Mouse (Mus musculus) embryonic facial prominence, embryonic 14.5 days (tissue): Measurements from ENCODE around the gene Pcyox1. TPM values are rescaled to one million over a fixed set of nuclear protein-coding genes. Genes with fewer than 3 reads are reported as not detected.

Experiments
- ATAC-seq: fragments of 200-750 bp; cut with Nextera tagmentation; 2 replicates; pipeline ENCODE4 v1.8.0; 2017; ENCODE audit warnings: low read depth, moderate number of reproducible peaks, moderate TSS enrichment
- DNase-seq: peaks from one replicate; pipeline ENCODE4 v3.0.0-alpha.2; 2015; ENCODE audit warnings: low spot score
- H3K27ac ChIP-seq: fragments of 300-500 bp; sonication (generic); replicated peaks from 2 replicates; pipeline ENCODE4 v1.5.1; 2014; ENCODE audit warnings: low read depth, mild to moderate bottlenecking, low read length, moderate library complexity
- H3K27me3 ChIP-seq: fragments of 300-500 bp; sonication (generic); replicated peaks from 2 replicates; pipeline ENCODE4 v1.6.1; 2014; ENCODE audit warnings: low read length; ENCODE audit not compliant: control insufficient read depth, insufficient read depth
- H3K36me3 ChIP-seq: fragments of 300-500 bp; sonication (generic); 2 replicates; pipeline ENCODE4 v1.6.1; 2014; ENCODE audit warnings: low read length, mixed read lengths; ENCODE audit not compliant: control insufficient read depth, insufficient read depth
- H3K4me1 ChIP-seq: fragments of 300-500 bp; sonication (generic); 2 replicates; pipeline ENCODE4 v1.6.1; 2014; ENCODE audit warnings: antibody characterized with exemption, low read length; ENCODE audit not compliant: control insufficient read depth, insufficient read depth
- H3K4me2 ChIP-seq: fragments of 300-500 bp; sonication (generic); 2 replicates; pipeline ENCODE4 v1.6.1; 2014; ENCODE audit warnings: low read depth, mild to moderate bottlenecking, low read length, moderate library complexity, mixed read lengths
- H3K4me3 ChIP-seq: fragments of 300-500 bp; sonication (generic); 2 replicates; pipeline ENCODE4 v1.5.1; 2014; ENCODE audit warnings: low read depth, mild to moderate bottlenecking, low read length
- H3K9ac ChIP-seq: fragments of 300-500 bp; sonication (generic); 2 replicates; pipeline ENCODE4 v1.6.1; 2014; ENCODE audit warnings: low read depth, mild to moderate bottlenecking, low read length, moderate library complexity, mixed read lengths
- H3K9me3 ChIP-seq: fragments of 300-500 bp; sonication (generic); 2 replicates; pipeline ENCODE4 v1.6.1; 2016; ENCODE audit warnings: low read length; ENCODE audit not compliant: control insufficient read depth
- WGBS: fragments of 180-500 bp; shearing (Covaris S2); extraction: QIAGEN DNeasy Blood & Tissue Kit; methylation state at CpG from one replicate; pipeline ENCODE4 v1.1.7; 2014; 5-methylcytosine and 5-hydroxymethylcytosine counted together
- polyA plus RNA-seq: library from polyadenylated mRNA; unstranded; fragments of >200 nt; fragmentation: Nextera tagmentation; extraction: Ambion mirVana; gene quantifications from 2 replicates; pipeline ENCODE4 v1.2.1, GENCODE M21; 2014

The Pcyox1 gene
- polyA plus RNA-seq, 1 experiment from 2014 or later, result 80.5 TPM

DNA sequence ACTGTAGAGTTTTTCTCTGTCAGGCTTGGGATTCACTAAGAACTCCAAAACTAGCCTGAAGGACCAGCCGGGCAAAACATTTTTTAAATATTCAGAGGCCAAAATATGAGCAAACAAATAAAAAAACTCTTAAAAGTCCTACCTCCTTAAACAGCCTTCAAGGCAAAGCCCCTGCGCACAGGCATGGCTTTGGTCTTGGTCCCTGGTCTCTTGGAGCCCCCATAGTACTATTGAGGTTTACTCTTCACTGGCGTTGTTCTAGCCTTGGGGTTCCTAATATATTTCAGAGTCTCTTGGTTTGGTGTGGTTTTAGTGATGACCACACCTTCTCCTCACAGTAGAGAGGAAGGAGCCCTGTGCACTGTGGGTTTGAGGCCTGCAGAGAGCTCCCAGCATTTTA is 34.6 kb upstream of the Pcyox1 start:
- 94% methylated on average over 3 of the region's 3 CpGs for WGBS

DNA sequence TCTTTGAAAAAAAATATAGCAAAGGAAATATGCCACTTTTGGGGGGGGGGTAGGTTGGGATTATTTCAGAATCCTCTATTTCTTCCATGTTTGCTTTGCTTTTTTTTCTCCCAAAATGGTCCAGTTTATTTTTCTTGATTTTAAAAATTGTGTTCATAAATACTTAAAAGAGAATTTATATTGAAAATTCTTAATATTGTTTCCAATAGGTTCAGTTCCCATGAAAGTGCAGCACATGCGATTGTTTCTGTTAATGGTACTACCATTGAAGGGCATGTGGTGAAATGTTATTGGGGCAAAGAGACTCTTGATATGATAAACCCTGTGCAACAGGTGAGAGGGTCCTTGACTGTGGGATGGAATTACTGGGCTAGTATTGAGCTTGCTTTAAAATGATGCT is 29.4 kb upstream of the Pcyox1 start, which contains the start of gene Gm44790:
Gene Gm44790 (plus strand): TSS at position 301 of the 400 bp plus-strand sequence.
- Histone ChIP-seq H3K4me2 (no peak within 1 kb of the TSS), H3K9ac (no peak within 1 kb of the TSS), H3K4me1 (no peaks in the 10 kb centered on the region), H3K27me3 (no peaks in the 10 kb centered on the region), H3K4me3 (no peak within 1 kb of the TSS), H3K9me3 (no peaks in the 10 kb centered on the region), H3K36me3 (peaks cover 91% of the 10 kb centered on the region), H3K27ac (no peak within 1 kb of the TSS)
- DNase-seq (no peak), ATAC-seq (no peak)
- 85% methylated on average over 1 of the region's 1 CpGs for WGBS

More for the DNA sequence above, 34.6 kb upstream of the Pcyox1 start:
- DNase-seq (no peak), ATAC-seq (no peak)
- H3K9me3 ChIP-seq, result no peaks in the 10 kb centered on the region
- no peak overlapping the region for H3K9ac ChIP-seq
- no peak overlapping the region for H3K4me3 ChIP-seq
- H3K36me3 ChIP-seq, result peaks cover 91% of the 10 kb centered on the region
- no peaks in the 10 kb centered on the region for H3K27me3 ChIP-seq
- H3K4me2 ChIP-seq, result no peak overlapping the region
- no peaks in the 10 kb centered on the region for H3K4me1 ChIP-seq
- no peak overlapping the region for H3K27ac ChIP-seq

DNA sequence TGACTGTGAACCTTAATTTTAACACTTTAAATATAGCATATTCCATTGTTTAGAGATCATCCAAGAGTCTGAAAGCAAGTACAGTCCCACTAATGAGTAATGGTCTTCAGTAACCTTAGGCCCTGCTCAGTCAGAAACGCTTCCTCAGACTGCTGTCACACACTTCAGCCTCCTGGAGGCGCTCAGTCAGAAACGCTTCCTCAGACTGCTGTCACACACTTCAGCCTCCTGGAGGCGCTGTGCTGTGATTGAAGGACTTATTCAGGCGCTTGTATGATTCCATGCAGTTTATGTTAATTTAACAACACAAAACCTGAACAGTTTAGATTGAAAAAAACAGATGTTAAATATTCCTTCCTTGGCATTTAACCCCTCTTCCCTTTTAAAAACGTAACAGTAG is 23.5 kb upstream of the Pcyox1 start:
- Histone ChIP-seq H3K9me3 (no peaks in the 10 kb centered on the region), H3K4me1 (no peaks in the 10 kb centered on the region), H3K27ac (no peak overlapping the region), H3K36me3 (peaks cover 90% of the 10 kb centered on the region), H3K4me2 (no peak overlapping the region), H3K9ac (no peak overlapping the region), H3K4me3 (no peak overlapping the region), H3K27me3 (no peaks in the 10 kb centered on the region)
- 79% methylated on average over 6 of the region's 6 CpGs for WGBS
- no peak for DNase-seq
- ATAC-seq, result no peak

DNA sequence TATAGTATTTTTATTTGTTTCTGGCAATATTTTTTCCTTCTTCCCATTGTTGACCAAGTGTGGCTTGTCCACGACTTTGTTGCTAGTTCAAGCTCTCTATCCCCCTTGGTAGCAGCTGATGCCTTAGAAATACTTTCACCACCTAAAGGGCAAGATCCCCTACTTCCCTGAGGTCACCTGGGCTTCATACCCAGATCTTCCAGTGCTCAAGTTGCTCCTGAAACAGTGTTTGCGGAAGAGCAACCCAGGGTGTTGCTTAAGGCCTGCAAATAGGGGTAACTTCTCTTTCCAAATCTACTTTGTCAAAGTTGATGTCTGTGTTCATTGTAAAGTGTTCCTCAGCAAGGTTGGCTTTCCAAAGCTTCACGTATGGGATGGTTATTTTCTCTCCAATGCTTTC is 22.3 kb upstream of the Pcyox1 start:
- Histone ChIP-seq H3K36me3 (peaks cover 89% of the 10 kb centered on the region), H3K4me1 (no peaks in the 10 kb centered on the region), H3K9ac (no peak overlapping the region), H3K27me3 (no peaks in the 10 kb centered on the region), H3K27ac (no peak overlapping the region), H3K4me2 (no peak overlapping the region), H3K9me3 (no peaks in the 10 kb centered on the region), H3K4me3 (no peak overlapping the region)
- DNase-seq, result no peak
- 89% methylated on average over 3 of the region's 3 CpGs for WGBS
- no peak for ATAC-seq

DNA sequence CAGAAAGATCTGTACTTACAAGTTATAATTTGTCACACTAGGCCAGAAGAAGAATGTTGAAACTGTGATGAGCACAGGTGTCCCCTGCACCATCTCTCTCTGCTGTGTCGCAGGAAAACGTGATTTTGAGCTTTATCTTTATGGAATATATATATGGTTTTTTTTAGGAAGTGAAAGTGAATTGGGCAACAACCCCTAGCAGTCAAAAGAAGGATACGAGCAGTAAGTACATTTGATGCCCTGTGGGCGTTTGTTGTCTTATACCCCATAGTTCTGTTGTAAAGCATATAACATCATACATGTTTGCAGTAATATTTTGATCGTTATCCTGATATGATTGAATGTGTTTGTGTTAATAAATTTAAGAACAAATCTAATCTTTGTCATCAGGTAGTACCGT is 21.8 kb upstream of the Pcyox1 start:
- 91% methylated on average over 6 of the region's 6 CpGs for WGBS
- Histone ChIP-seq H3K4me2 (no peak overlapping the region), H3K27ac (no peak overlapping the region), H3K9me3 (no peaks in the 10 kb centered on the region), H3K4me1 (no peaks in the 10 kb centered on the region), H3K36me3 (peaks cover 90% of the 10 kb centered on the region), H3K9ac (no peak overlapping the region), H3K4me3 (no peak overlapping the region), H3K27me3 (no peaks in the 10 kb centered on the region)
- ATAC-seq, result no peak
- DNase-seq, result no peak

DNA sequence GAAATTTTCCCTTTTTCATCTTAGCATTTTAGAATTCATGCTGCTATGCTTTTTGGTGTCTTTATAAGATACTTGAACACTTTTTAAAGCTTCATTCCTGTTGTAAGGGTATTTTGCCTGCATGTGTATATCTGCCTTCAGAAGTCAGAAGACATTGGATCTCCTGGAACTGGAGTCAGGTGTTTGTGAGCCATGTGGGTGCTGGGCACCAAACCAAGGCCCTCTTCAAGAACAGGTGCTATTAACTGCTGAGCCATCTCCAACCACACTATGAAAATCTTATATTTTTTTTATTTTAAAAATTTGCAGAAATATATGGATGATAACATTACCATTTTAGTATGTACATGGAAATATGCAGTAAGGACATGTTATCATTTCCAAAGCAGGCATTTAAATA is 9.4 kb upstream of the Pcyox1 start:
- Histone ChIP-seq H3K27me3 (no peaks in the 10 kb centered on the region), H3K27ac (no peak overlapping the region), H3K4me1 (peaks cover 9% of the 10 kb centered on the region), H3K36me3 (peaks cover 17% of the 10 kb centered on the region), H3K4me2 (peak overlapping the region; percentile 68), H3K9ac (no peak overlapping the region), H3K4me3 (0 out of 2 replicates have a peak overlapping the region, but pooled peaks have one; percentile 7), H3K9me3 (no peaks in the 10 kb centered on the region)
- no peak for ATAC-seq
- no peak for DNase-seq

DNA sequence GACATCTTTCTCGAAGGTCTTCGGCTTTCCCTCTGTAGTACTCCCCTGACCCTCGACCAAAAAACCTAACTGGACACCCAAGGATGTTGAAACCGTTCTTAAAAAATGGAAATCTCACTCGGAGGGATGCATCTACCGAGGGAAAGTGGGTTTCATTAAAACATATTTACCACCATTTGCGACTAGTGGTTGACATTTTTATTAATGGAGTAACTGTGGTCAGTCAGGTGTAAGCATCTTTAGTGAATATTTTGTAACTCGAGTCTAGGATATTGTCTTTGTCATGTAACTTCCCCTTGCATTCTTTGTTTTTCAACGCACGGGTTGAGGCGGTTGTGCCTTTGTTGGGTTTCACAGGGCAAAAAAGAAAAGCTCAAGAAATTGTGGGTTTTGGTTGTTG is 8.0 kb upstream of the Pcyox1 start:
- H3K27ac ChIP-seq, result peak overlapping the region; percentile 100
- H3K9ac ChIP-seq, result peak overlapping the region; percentile 99
- H3K4me1 ChIP-seq, result peaks cover 5% of the 10 kb centered on the region
- no peaks in the 10 kb centered on the region for H3K27me3 ChIP-seq
- no peak for ATAC-seq
- WGBS, result under 1% methylated on average over 11 of the region's 11 CpGs
- DNase-seq, result peak; percentile 26
- peak overlapping the region; percentile 87 for H3K4me3 ChIP-seq
- H3K4me2 ChIP-seq, result peak overlapping the region; percentile 68
- H3K36me3 ChIP-seq, result peaks cover 17% of the 10 kb centered on the region
- H3K9me3 ChIP-seq, result no peaks in the 10 kb centered on the region

DNA sequence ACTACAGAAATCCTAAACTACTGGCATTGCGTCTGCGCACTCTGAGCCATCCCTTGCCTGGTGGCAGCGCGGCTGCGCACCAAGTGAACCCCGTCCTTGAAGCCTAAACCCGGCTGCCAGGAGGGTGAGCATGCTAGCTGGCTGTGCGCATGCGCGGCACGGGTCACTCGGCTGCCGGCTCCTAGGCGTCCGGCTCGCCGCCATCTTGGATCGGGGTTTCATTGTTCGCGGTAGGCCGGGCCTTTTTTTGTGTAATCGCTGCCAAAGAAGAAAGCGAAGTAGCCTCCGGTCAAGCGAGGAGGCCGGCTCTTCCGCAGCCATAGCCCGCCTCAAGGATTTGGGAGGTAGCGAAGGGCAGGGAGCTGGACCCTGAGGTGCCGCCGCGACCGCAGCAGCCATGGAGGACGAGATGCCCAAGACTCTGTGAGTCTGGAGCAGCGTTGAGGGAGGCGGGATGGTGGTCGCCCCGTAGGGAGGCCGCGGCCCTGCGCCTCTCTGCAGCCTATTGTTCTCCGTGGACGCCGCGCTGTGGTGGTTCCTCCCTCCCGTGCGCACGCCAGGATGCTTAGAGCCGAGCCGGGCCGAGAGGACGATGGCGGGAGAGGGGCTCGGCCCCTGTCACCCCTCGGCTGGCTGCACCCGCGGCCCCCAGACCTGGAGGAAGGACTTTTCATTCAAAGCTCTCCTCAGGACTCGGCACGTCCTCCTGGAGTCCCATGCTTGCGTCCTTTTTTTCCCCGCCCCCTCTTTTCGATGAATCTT is 7.3 kb upstream of the Pcyox1 start, which contains the start of gene Tia1:
Gene Tia1 (plus strand): TSS at position 120 of the 762 bp plus-strand sequence.
- 1% methylated on average over 47 of the region's 62 CpGs for WGBS
- ATAC-seq (peak; percentile 97), DNase-seq (peak; percentile 99)
- H3K4me2 ChIP-seq, result peak within 1 kb of the TSS; percentile 68
- H3K27ac ChIP-seq, result peak within 1 kb of the TSS; percentile 100
- peak within 1 kb of the TSS; percentile 87 for H3K4me3 ChIP-seq
- H3K27me3 ChIP-seq, result no peaks in the 10 kb centered on the region
- H3K4me1 ChIP-seq, result peaks cover 5% of the 10 kb centered on the region
- no peaks in the 10 kb centered on the region for H3K9me3 ChIP-seq
- peaks cover 14% of the 10 kb centered on the region for H3K36me3 ChIP-seq
- peak within 1 kb of the TSS; percentile 99 for H3K9ac ChIP-seq

DNA sequence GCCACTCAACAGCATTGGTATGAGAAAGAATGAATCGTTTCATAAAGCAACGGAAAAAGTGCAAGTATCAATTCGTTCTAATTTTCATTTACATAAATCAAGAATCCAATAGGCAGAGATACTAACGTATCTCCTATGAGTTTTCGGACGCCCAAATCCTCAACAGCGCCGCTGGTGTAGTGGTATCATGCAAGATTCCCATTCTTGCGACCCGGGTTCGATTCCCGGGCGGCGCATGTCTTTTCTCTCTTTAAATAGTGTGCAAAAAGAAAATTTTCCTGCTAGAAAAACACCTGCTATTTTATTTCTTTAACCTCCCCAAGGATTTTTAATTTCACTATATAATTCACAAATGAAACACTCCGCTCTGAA is 6.8 kb upstream of the Pcyox1 start:
- H3K9ac ChIP-seq, result peak overlapping the region; percentile 99
- H3K27me3 ChIP-seq, result no peaks in the 10 kb centered on the region
- ATAC-seq (peak; percentile 76), DNase-seq (peak; percentile 85)
- under 1% methylated on average over 15 of the region's 15 CpGs for WGBS
- H3K4me3 ChIP-seq, result peak overlapping the region; percentile 87
- H3K4me1 ChIP-seq, result peaks cover 5% of the 10 kb centered on the region
- peaks cover 14% of the 10 kb centered on the region for H3K36me3 ChIP-seq
- peak overlapping the region; percentile 100 for H3K27ac ChIP-seq
- H3K9me3 ChIP-seq, result no peaks in the 10 kb centered on the region
- peak overlapping the region; percentile 68 for H3K4me2 ChIP-seq
